Mouse (Mus musculus): ENCODE measurements around the gene Brd2. TPM values are rescaled to one million over a fixed set of nuclear protein-coding genes. Genes with fewer than 3 reads are reported as not detected.

The Brd2 gene
- total RNA-seq (2023), result 400 TPM

DNA sequence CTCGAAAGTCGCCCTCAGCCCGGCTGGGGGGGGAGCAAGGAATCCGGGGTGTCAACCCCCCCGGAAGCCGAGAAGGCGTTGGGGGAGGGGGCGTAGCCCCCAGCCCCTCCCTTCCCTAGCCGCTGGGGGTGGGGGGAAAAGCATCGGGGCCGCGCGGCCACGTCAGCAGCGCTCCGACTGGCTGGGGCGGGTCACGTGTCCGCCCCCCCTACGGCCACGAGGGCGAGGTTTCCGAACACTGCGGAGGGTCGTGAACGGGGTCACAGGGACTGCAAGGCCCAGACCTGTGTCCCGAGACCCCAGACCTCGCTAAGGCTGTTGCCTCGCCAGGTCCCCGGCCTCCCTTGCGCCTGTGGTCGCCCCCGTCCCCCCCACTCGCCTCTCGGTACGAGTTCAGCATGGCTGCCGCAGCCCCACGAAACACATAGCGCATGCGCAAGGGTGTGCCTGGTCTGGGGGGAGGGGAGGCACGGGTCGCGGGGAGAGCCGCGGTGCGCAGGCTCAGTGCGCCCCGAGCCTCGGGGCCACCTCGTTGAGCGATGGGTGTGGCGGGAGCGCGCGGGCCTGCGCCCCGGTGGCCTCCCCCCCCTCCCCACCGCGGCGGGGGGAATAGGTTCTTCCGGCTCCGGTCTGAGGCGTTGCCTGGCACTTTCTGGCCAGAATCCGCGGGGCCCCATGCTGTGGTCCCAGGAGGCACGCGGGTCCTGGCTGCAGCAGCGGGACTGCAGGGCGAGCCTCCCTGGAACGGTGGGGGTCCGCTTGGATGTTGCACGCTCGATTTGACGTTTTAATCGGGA, at the start of gene Brd2:
Gene Brd2, minus strand, starts transcription at position 447 of the 797 bp plus-strand sequence.

GRCm38 (mm10) chr17:34152923-34153322, 30.5 kb upstream of the Brd2 start, which contains the start of gene H2-DMb1:
Gene H2-DMb1 (plus strand): TSS chr17:34153072.

DNA sequence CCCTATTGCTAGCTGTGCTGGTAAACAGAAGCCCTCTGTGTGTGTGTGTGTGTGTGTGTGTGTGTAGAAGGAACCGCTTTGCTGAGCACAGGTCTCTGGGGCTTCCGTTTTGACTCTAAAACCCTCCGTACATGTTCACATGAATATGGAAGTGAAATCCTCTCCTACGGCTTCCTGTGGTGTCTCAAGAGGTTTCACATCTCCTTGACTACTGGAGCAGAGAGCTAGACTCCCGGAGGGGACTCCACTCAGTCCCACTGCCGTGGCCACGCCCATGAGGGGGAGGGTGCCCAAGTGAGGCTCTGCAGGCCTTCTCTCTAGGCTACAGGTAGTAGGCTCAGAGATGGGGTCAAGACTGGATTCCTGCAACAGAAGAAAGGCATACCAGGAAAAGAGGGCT, 20.6 kb upstream of the Brd2 start, which contains the start of gene H2-DMb2:
Gene H2-DMb2, plus strand, starts transcription at position 275 of the 400 bp plus-strand sequence.

DNA sequence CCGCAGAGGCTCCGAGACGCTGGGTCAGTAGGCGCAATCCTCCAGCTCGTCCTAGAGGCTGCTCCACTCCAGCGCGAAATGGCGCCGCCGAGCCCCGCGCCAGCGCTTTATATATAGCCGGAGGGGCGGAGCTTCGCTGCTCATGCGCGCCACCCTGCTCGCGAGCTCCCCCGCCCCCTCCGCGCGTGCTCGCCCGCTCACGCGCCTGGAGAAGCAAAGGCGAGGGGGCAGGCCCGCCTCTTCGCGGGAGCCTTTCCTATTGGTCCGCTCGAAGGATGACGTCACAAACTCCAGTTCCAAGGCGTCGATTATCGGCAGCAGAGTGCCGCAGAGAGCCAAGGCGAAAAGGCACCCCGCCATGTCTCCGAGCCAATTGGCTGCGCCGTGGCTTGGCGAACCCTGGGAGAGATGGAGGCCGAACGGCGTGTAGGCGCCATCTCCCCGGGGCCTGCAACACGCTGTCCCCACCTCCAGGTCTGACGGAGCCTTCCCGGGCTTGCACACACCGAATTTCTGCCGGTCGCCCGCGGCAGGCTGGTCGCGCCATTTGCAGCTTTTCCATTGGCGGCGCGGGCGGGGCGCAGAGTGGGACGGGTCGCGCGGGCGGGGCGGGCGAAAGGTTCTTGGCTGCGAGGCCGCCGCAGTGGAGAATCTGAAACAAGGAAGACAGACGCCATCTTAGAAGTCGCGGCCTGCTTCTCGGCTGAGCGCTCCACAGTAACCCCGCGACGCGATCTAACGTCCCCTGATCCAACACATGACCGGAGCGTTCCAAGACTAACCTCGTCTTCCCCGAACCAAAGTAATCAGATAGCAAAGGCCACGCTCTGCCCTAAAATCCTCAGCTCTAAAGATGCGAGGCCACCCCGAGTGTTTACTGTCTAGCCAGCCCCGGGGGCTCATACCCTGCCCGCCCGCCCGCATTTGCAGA, 2.9 kb downstream of the Brd2 start, which contains the start of gene H2-DMa:
Gene H2-DMa, plus strand, starts transcription at position 293 of the 931 bp plus-strand sequence.

DNA sequence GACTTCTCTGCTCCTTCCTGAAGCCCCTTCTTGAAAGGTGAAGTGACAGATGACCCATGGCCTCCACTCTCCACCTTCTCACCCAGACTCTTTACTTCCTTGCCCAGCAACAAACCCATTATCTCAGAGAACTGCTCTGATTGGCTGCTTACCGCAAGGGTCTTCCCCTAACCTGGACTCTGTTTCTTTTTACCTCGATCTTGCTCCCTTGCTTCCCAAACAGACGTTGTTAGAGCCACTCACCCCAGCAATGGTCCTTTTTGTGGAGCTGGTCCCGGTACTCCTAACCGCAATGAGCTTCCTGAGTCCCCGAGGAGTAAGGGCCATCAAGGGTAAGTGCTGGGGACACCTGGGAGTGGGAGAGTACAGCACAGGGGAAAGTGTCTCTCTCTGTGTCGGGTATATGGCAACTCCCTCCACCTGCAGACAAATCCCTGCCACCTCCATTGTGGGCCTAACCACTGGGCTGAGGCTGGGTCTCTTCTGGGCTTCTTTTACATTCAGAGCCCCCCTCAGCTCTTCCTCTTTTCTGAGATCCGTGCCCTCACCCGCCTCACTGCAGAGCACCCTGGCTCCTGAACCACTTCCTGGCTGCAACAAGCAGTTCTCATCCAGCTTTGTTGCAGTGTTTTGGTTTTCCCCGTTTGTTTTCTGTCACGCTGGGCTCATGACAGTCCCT, 30.1 kb downstream of the Brd2 start, which contains the start of gene H2-Oa:
Gene H2-Oa, plus strand, starts transcription at position 144 of the 679 bp plus-strand sequence.

Other genes starting within 250 kb of the Brd2 start
- gene Gm7029, start 248.8 kb downstream of the Brd2 start, total RNA-seq (2023), result not detected
- gene Kifc1, start 232.0 kb downstream of the Brd2 start, total RNA-seq (2023), result 11.2 TPM
- gene Platr17, start 217.5 kb downstream of the Brd2 start, total RNA-seq (2023), result 2.3 TPM
- gene Daxx, start 213.2 kb downstream of the Brd2 start, total RNA-seq (2023), result 68.7 TPM
- 309 TPM for gene Tapbp, start 206.7 kb downstream of the Brd2 start, total RNA-seq (2023)
- gene Zbtb22, start 206.7 kb downstream of the Brd2 start, total RNA-seq (2023), result 29.6 TPM
- gene Rgl2, start 193.1 kb downstream of the Brd2 start, total RNA-seq (2023), result 187 TPM
- gene Pfdn6, start 182.3 kb downstream of the Brd2 start, total RNA-seq (2023), result 61.6 TPM
- 60.7 TPM for gene Wdr46, start 182.0 kb downstream of the Brd2 start, total RNA-seq (2023)
- gene B3galt4, start 171.1 kb downstream of the Brd2 start, total RNA-seq (2023), result 14.8 TPM
- 55.2 TPM for gene Vps52, start 166.8 kb downstream of the Brd2 start, total RNA-seq (2023)
- gene Rps18, start 166.6 kb downstream of the Brd2 start, total RNA-seq (2023), result 2,022 TPM
- 4,746 TPM for gene H2-K1, start 122.3 kb downstream of the Brd2 start, total RNA-seq (2023)
- gene Ring1, start 98.0 kb downstream of the Brd2 start, total RNA-seq (2023), result 26.4 TPM
- 130 TPM for gene H2-Ke6, start 94.6 kb downstream of the Brd2 start, total RNA-seq (2023)
- 107 TPM for gene Slc39a7, start 91.0 kb downstream of the Brd2 start, total RNA-seq (2023)
- 109 TPM for gene Rxrb, start 90.8 kb downstream of the Brd2 start, total RNA-seq (2023)
- gene Col11a2, start 83.2 kb downstream of the Brd2 start, total RNA-seq (2023), result 40.9 TPM
- 8.9 TPM for gene H2-Oa, start 30.3 kb downstream of the Brd2 start, total RNA-seq (2023)
- 41.5 TPM for gene H2-DMa, start 3.1 kb downstream of the Brd2 start, total RNA-seq (2023)
- gene H2-DMb2, start 20.7 kb upstream of the Brd2 start, total RNA-seq (2023), result 40.5 TPM
- 26.0 TPM for gene H2-DMb1, start 30.4 kb upstream of the Brd2 start, total RNA-seq (2023)
- 163 TPM for gene Tap1, start 64.9 kb upstream of the Brd2 start, total RNA-seq (2023)
- 144 TPM for gene Psmb9, start 65.1 kb upstream of the Brd2 start, total RNA-seq (2023)
- 220 TPM for gene Psmb8, start 75.1 kb upstream of the Brd2 start, total RNA-seq (2023)
- gene Tap2, start 80.9 kb upstream of the Brd2 start, total RNA-seq (2023), result 147 TPM
- 92.6 TPM for gene H2-Ob, start 116.3 kb upstream of the Brd2 start, total RNA-seq (2023)
- gene H2-Ab1, start 135.1 kb upstream of the Brd2 start, total RNA-seq (2023), result 189 TPM
- gene H2-Aa, start 165.2 kb upstream of the Brd2 start, total RNA-seq (2023), result 180 TPM
- 143 TPM for gene H2-Eb1, start 183.2 kb upstream of the Brd2 start, total RNA-seq (2023)
- 0.95 TPM for gene H2-Eb2, start 203.0 kb upstream of the Brd2 start, total RNA-seq (2023)
- not detected for gene Btnl2, start 232.2 kb upstream of the Brd2 start, total RNA-seq (2023)

Measured in CD4-positive naive resting alpha-beta T cell, adult 57 days (primary cell).